Mouse (Mus musculus) neural tube, embryonic 11.5 days (tissue): ENCODE measurements around the gene Elk3. TPM values are rescaled to one million over a fixed set of nuclear protein-coding genes. Genes with fewer than 3 reads are reported as not detected.

Experiments used
- ATAC-seq: fragments of 200-750 bp; cut with Nextera tagmentation; 2 replicates; pipeline ENCODE4 v1.8.0; 2017; ENCODE audit warnings: moderate number of reproducible peaks, mild to moderate bottlenecking, moderate TSS enrichment, moderate library complexity; ENCODE audit not compliant: insufficient read depth, low FRiP score, low TSS enrichment
- DNase-seq: peaks from one replicate; pipeline ENCODE4 v3.0.0-alpha.2; 2015; ENCODE audit warnings: low spot score
- H3K27ac ChIP-seq: fragments of 300-500 bp; sonication (generic); 2 replicates; pipeline ENCODE4 v1.5.1; 2014; ENCODE audit warnings: low read depth, mild to moderate bottlenecking, low read length
- H3K27me3 ChIP-seq: fragments of 300-500 bp; sonication (generic); 2 replicates; pipeline ENCODE4 v1.6.1; 2014; ENCODE audit warnings: mild to moderate bottlenecking, low read length, mixed read lengths; ENCODE audit not compliant: control insufficient read depth, insufficient read depth
- H3K36me3 ChIP-seq: fragments of 300-500 bp; sonication (generic); 2 replicates; pipeline ENCODE4 v1.6.1; 2014; ENCODE audit warnings: mild to moderate bottlenecking, low read length, moderate library complexity, mixed read lengths; ENCODE audit not compliant: control insufficient read depth, insufficient read depth
- H3K4me1 ChIP-seq: fragments of 300-500 bp; sonication (generic); 2 replicates; pipeline ENCODE4 v1.6.1; 2014; ENCODE audit warnings: low read length, mixed read lengths; ENCODE audit not compliant: control insufficient read depth, insufficient read depth
- H3K4me2 ChIP-seq: fragments of 300-500 bp; sonication (generic); 2 replicates; pipeline ENCODE4 v1.6.1; 2014; ENCODE audit warnings: low read depth, mild to moderate bottlenecking, moderate library complexity
- H3K4me3 ChIP-seq: fragments of 300-500 bp; sonication (generic); 2 replicates; pipeline ENCODE4 v1.5.1; 2014; ENCODE audit warnings: low read depth, low read length
- H3K9ac ChIP-seq: fragments of 300-500 bp; sonication (generic); 2 replicates; pipeline ENCODE4 v1.6.1; 2014; ENCODE audit warnings: mild to moderate bottlenecking, low read length
- H3K9me3 ChIP-seq: fragments of 300-500 bp; sonication (generic); 2 replicates; pipeline ENCODE4 v1.6.1; 2016; ENCODE audit warnings: low read length; ENCODE audit not compliant: control insufficient read depth
- WGBS: fragments of 180-500 bp; shearing (Covaris S2); extraction: QIAGEN DNeasy Blood & Tissue Kit; methylation state at CpG from one replicate; pipeline ENCODE4 v1.1.7; 2014; 5-methylcytosine and 5-hydroxymethylcytosine counted together
- polyA plus RNA-seq: library from polyadenylated mRNA; unstranded; fragments of >200 nt; fragmentation: Nextera tagmentation; extraction: Ambion mirVana; gene quantifications from 2 replicates; pipeline ENCODE4 v1.2.1, GENCODE M21; 2014

Elk3 gene
- polyA plus RNA-seq, 1 experiment from 2014 or later, result 21.9 TPM

GRCm38 (mm10) chr10:93325804-93326740 lies 15.1 kb upstream of the Elk3 start:
- ATAC-seq (no peak), DNase-seq (no peak)
- no peaks in the 10 kb centered on the region for H3K9me3 ChIP-seq
- no peaks in the 10 kb centered on the region for H3K36me3 ChIP-seq
- WGBS, result 72% methylated on average over 12 of the region's 12 CpGs
- no peak overlapping the region for H3K4me2 ChIP-seq
- no peak overlapping the region for H3K27ac ChIP-seq
- H3K4me3 ChIP-seq, result no peak overlapping the region
- H3K9ac ChIP-seq, result no peak overlapping the region
- H3K27me3 ChIP-seq, result no peaks in the 10 kb centered on the region
- H3K4me1 ChIP-seq, result no peaks in the 10 kb centered on the region; the same call in 1 of the 2 replicates

DNA sequence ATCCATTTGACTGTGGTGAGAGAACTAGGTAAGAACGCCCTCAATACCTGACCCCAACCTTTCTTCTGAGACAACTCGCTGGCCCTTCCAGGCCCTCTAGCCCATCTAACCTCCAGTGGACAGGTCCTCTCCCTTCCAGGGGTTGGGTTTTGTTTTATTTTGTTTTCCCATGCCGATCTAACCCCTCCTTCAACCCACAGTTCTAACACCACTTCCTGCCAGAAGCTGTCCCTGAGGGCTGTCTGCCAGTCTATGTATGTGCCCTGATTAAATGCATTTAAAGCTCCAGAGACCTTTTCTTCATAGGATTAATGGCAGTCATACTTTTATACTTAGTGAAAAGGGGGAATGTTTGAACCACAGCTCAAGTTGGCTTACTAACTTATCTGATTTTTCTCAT lies 14.4 kb upstream of the Elk3 start:
- H3K4me2 ChIP-seq, result no peak overlapping the region
- no peaks in the 10 kb centered on the region; the same call in 1 of the 2 replicates for H3K4me1 ChIP-seq
- H3K9ac ChIP-seq, result no peak overlapping the region
- no peaks in the 10 kb centered on the region for H3K9me3 ChIP-seq
- ATAC-seq, result no peak
- H3K4me3 ChIP-seq, result no peak overlapping the region
- WGBS, result 77% methylated on average over 3 of the region's 3 CpGs
- no peaks in the 10 kb centered on the region for H3K27me3 ChIP-seq
- H3K36me3 ChIP-seq, result no peaks in the 10 kb centered on the region
- no peak overlapping the region for H3K27ac ChIP-seq
- DNase-seq, result no peak

GRCm38 (mm10) chr10:93324438-93324837 lies 13.5 kb upstream of the Elk3 start:
- Histone ChIP-seq H3K27me3 (no peaks in the 10 kb centered on the region), H3K4me2 (no peak overlapping the region)
- no peak for DNase-seq

GRCm38 (mm10) chr10:93323659-93324058 lies 12.7 kb upstream of the Elk3 start:
- ATAC-seq (no peak), DNase-seq (no peak)
- Histone ChIP-seq H3K27ac (no peak overlapping the region), H3K36me3 (no peaks in the 10 kb centered on the region), H3K4me2 (no peak overlapping the region), H3K9ac (no peak overlapping the region), H3K9me3 (no peaks in the 10 kb centered on the region), H3K4me1 (no peaks in the 10 kb centered on the region; the same call in 1 of the 2 replicates), H3K4me3 (no peak overlapping the region), H3K27me3 (no peaks in the 10 kb centered on the region)
- 88% methylated on average over 2 of the region's 2 CpGs for WGBS

More at GRCm38 (mm10) chr10:93324438-93324837, 13.5 kb upstream of the Elk3 start:
- Histone ChIP-seq H3K36me3 (no peaks in the 10 kb centered on the region), H3K4me1 (no peaks in the 10 kb centered on the region; the same call in 1 of the 2 replicates), H3K9ac (no peak overlapping the region), H3K4me3 (no peak overlapping the region), H3K27ac (no peak overlapping the region), H3K9me3 (no peaks in the 10 kb centered on the region)
- ATAC-seq, result no peak
- WGBS, result 94% methylated on average over 2 of the region's 2 CpGs

GRCm38 (mm10) chr10:93321763-93322162 lies 10.8 kb upstream of the Elk3 start:
- Histone ChIP-seq H3K9ac (no peak overlapping the region), H3K27me3 (no peaks in the 10 kb centered on the region), H3K36me3 (no peaks in the 10 kb centered on the region), H3K27ac (no peak overlapping the region), H3K4me2 (no peak overlapping the region), H3K4me1 (no peaks in the 10 kb centered on the region; the same call in 1 of the 2 replicates), H3K9me3 (no peaks in the 10 kb centered on the region), H3K4me3 (no peak overlapping the region)
- DNase-seq (no peak), ATAC-seq (no peak)

GRCm38 (mm10) chr10:93320148-93320547 lies 9.2 kb upstream of the Elk3 start:
- Histone ChIP-seq H3K27me3 (no peaks in the 10 kb centered on the region), H3K4me3 (no peak overlapping the region), H3K27ac (no peak overlapping the region), H3K4me2 (no peak overlapping the region), H3K36me3 (no peaks in the 10 kb centered on the region), H3K9ac (no peak overlapping the region), H3K9me3 (no peaks in the 10 kb centered on the region), H3K4me1 (no peaks in the 10 kb centered on the region; the same call in 1 of the 2 replicates)
- no peak for DNase-seq
- WGBS, result 70% methylated on average over 4 of the region's 4 CpGs
- ATAC-seq, result no peak

- H3K27me3 ChIP-seq, result no peaks in the 10 kb centered on the region
- no peak for ATAC-seq
- H3K36me3 ChIP-seq, result no peaks in the 10 kb centered on the region
- H3K9ac ChIP-seq, result no peak overlapping the region
- H3K27ac ChIP-seq, result no peak overlapping the region
- no peaks in the 10 kb centered on the region for H3K4me1 ChIP-seq
- DNase-seq, result no peak
- H3K9me3 ChIP-seq, result no peaks in the 10 kb centered on the region
- no peak overlapping the region for H3K4me2 ChIP-seq
- no peak overlapping the region for H3K4me3 ChIP-seq
- 81% methylated on average over 7 of the region's 7 CpGs for WGBS
Observed at GRCm38 (mm10) chr10:93319526-93320063, 8.7 kb upstream of the Elk3 start.

DNA sequence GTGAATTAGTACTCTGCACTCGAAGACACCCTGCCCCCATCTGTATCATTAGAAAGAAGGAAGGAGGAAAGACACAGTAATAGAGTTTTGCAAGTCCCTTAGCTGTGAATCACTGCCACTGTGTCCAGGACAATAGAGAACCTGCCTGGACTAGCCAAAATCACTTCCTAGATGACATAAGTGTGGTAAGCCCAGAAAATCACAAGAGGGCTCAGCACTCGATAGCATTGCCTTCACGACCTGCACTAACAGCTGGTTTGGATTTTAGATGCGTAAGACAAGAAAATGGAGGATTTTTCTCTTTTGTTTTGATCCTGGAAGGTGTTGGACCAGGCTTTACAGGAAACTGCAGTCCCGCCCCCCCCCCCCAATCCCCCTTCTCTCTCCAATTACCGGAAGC lies 6.0 kb upstream of the Elk3 start:
- 55% methylated on average over 6 of the region's 6 CpGs for whole genome bisulfite sequencing

GRCm38 (mm10) chr10:93311576-93311975 lies 641 bp upstream of the Elk3 start:
- H3K9ac ChIP-seq, result no peak overlapping the region
- H3K9me3 ChIP-seq, result no peaks in the 10 kb centered on the region
- no peak overlapping the region for H3K27ac ChIP-seq
- no peaks in the 10 kb centered on the region for H3K4me1 ChIP-seq
- H3K4me2 ChIP-seq, result peak overlapping the region; percentile 87; the same call in 1 of the 2 replicates
- no peaks in the 10 kb centered on the region for H3K27me3 ChIP-seq
- DNase-seq (no peak), ATAC-seq (no peak)
- WGBS, result 7% methylated on average over 4 of the region's 4 CpGs
- no peak overlapping the region; the same call in 1 of the 2 replicates for H3K4me3 ChIP-seq
- no peaks in the 10 kb centered on the region for H3K36me3 ChIP-seq

More for the DNA sequence above, 6.0 kb upstream of the Elk3 start:
- no peak overlapping the region for H3K27ac ChIP-seq
- H3K4me3 ChIP-seq, result no peak overlapping the region
- no peaks in the 10 kb centered on the region for H3K27me3 ChIP-seq
- H3K4me2 ChIP-seq, result no peak overlapping the region
- H3K9me3 ChIP-seq, result no peaks in the 10 kb centered on the region
- ATAC-seq (no peak), DNase-seq (no peak)
- H3K36me3 ChIP-seq, result no peaks in the 10 kb centered on the region
- H3K4me1 ChIP-seq, result no peaks in the 10 kb centered on the region
- no peak overlapping the region for H3K9ac ChIP-seq
